Mouse (Mus musculus) heart, embryonic 11.5 days (tissue): ENCODE measurements around the gene Fam129b. TPM values are rescaled to one million over a fixed set of nuclear protein-coding genes. Genes with fewer than 3 reads are reported as not detected.

ENCODE experiments used
- ATAC-seq: fragments of 200-750 bp; cut with Nextera tagmentation; replicated peaks from 2 replicates; pipeline ENCODE4 v1.8.0; 2017; ENCODE audit warnings: moderate library complexity; ENCODE audit not compliant: insufficient number of reproducible peaks, low FRiP score, low TSS enrichment
- H3K27ac ChIP-seq: fragments of 300-500 bp; sonication (generic); 2 replicates; pipeline ENCODE4 v1.5.1; 2014; ENCODE audit warnings: mild to moderate bottlenecking, low read depth, low read length
- H3K27me3 ChIP-seq: fragments of 300-500 bp; sonication (generic); 2 replicates; pipeline ENCODE4 v1.6.1; 2014; ENCODE audit warnings: mild to moderate bottlenecking, low read length, mixed read lengths; ENCODE audit not compliant: control insufficient read depth, insufficient read depth
- H3K36me3 ChIP-seq: fragments of 300-500 bp; sonication (generic); 2 replicates; pipeline ENCODE4 v1.6.1; 2014; ENCODE audit warnings: mild to moderate bottlenecking, low read length, moderate library complexity, mixed read lengths; ENCODE audit not compliant: control insufficient read depth, insufficient read depth
- H3K4me1 ChIP-seq: fragments of 300-500 bp; sonication (generic); 2 replicates; pipeline ENCODE4 v1.6.1; 2014; ENCODE audit warnings: low read length; ENCODE audit not compliant: control insufficient read depth, insufficient read depth
- H3K4me2 ChIP-seq: fragments of 300-500 bp; sonication (generic); 2 replicates; pipeline ENCODE4 v1.6.1; 2014; ENCODE audit warnings: mild to moderate bottlenecking, moderate library complexity
- H3K4me3 ChIP-seq: fragments of 300-500 bp; sonication (generic); 2 replicates; pipeline ENCODE4 v1.5.1; 2014; ENCODE audit warnings: low read depth, low read length
- H3K9ac ChIP-seq: fragments of 300-500 bp; sonication (generic); 2 replicates; pipeline ENCODE4 v1.6.1; 2014; ENCODE audit warnings: mild to moderate bottlenecking, low read depth, low read length, moderate library complexity
- H3K9me3 ChIP-seq: fragments of 300-500 bp; sonication (generic); replicated peaks from 2 replicates; pipeline ENCODE4 v1.6.1; 2016; ENCODE audit warnings: low read length; ENCODE audit not compliant: control insufficient read depth
- WGBS: fragments of 180-500 bp; shearing (Covaris S2); extraction: QIAGEN DNeasy Blood & Tissue Kit; methylation state at CpG from one replicate; pipeline ENCODE4 v1.1.7; 2014; ENCODE audit not compliant: insufficient replicate concordance; 5-methylcytosine and 5-hydroxymethylcytosine counted together
- polyA plus RNA-seq: library from polyadenylated mRNA; unstranded; fragments of >200 nt; fragmentation: Nextera tagmentation; extraction: Ambion mirVana; gene quantifications from 2 replicates; pipeline ENCODE4 v1.2.1, GENCODE M21; 2014

Gene Fam129b
- polyA plus RNA-seq, result 21.5 and 24.2 TPM in 2 replicates

DNA sequence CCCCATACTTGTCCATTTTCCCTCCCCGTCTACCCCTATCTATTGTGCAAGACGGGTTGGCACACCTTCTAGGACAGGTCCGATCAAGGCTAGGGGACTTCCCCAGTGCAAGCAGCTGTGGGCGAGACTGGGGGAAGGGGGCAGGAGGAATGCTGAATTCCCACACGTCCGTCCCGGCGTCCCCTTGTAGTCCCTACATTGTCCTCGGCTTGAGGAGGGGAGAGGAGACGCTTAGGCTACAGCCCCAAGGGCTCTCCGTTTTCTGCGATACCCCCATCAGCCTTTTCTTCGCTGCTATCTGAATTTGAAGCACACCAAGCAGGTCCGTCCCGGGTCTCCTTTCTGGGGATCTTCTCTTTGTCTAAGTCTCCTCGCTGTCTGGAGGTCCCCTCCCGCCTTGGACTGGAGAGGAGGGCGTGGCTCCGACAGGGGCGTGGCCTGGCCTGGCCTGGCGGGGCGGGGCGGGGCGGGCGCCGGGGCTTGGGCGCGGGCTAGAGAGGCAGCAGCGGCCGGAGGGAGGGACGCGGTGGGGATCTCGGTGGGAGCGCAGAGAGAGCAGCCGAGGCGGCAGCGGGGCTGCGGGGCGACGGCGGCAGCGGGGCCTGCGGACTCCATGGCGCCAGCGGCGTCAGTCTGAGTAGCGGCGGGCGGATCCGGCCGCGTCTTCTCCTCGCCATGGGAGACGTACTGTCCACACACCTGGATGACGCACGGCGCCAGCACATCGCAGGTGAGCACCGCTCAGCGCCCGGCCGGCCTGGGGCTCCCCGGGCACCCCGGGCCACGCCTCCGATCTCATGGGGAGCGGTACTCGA lies at the start of gene Fam129b:
Gene Fam129b, plus strand, starts transcription at position 440 of the 815 bp plus-strand sequence.
- no peaks in the 10 kb centered on the region for H3K36me3 ChIP-seq
- peaks cover 56% of the 10 kb centered on the region for H3K4me1 ChIP-seq
- H3K9ac ChIP-seq, result peak within 1 kb of the TSS; percentile 90
- under 1% methylated on average over 65 of the region's 68 CpGs for WGBS
- ATAC-seq, result peak; percentile 85
- H3K27ac ChIP-seq, result peak within 1 kb of the TSS; percentile 94
- peak within 1 kb of the TSS; percentile 92 for H3K4me2 ChIP-seq
- no peaks in the 10 kb centered on the region for H3K9me3 ChIP-seq
- no peaks in the 10 kb centered on the region for H3K27me3 ChIP-seq
- H3K4me3 ChIP-seq, result peak within 1 kb of the TSS; percentile 76

DNA sequence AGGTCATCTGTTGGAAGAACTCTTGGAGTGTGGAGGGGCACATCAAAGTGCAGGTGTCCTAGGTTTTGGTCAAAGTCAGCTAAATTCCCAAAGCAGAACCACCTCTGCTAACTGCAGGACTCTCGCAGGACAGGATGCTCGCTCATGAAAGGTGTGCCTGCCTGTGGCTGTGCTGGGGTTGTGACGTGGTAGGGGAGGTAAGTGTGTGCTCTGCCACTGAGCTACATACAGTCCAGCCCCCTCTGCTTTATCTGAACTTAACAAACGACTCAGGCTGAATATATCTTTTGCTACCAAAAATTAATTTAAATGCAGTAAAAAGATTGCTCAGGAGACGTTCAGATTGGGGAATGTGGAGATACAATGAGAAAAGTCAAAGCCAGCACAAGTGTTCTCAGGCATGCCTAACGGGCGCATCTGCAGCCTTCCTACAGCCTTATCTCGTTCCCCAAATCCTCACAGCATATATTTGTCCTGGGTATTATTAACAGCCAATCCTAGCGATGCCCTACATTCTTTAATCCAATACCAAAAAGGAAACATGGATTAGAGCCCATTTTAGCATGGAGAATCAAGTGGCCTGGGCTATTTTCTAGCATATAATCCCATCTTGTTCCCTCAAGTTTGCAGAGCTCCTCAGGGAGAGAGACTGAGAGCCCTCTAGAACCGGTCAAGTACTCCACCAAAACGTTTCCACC lies 46.8 kb upstream of the Fam129b start:
- H3K9me3 ChIP-seq, result no peaks in the 10 kb centered on the region
- no peaks in the 10 kb centered on the region for H3K27me3 ChIP-seq
- no peak overlapping the region for H3K9ac ChIP-seq
- no peak overlapping the region for H3K4me3 ChIP-seq
- 56% methylated on average over 11 of the region's 11 CpGs for WGBS
- no peak overlapping the region for H3K4me2 ChIP-seq
- H3K36me3 ChIP-seq, result no peaks in the 10 kb centered on the region
- no peaks in the 10 kb centered on the region for H3K4me1 ChIP-seq
- no peak overlapping the region for H3K27ac ChIP-seq
- no peak for ATAC-seq

DNA sequence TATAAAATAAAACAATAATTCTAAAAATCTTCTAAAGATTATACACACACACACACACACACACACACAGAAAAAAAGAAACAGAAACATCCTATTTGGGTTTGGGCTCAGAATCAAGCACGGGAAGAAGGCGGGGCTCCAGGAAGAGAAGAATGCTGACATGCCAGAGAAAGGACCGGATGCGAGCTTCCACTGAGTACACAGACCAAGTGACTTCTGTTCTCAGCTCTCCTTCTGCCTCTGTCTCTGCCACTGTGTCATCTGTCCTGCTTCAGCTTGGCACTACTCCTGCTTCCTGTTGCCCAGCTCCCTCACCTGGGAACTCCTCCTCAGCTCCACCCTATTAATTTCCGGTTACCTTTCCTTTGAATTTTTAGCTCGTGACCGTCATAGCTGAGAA lies 41.4 kb upstream of the Fam129b start:
- Histone ChIP-seq H3K9ac (no peak overlapping the region), H3K27ac (peak overlapping the region; percentile 64), H3K36me3 (no peaks in the 10 kb centered on the region), H3K4me3 (no peak overlapping the region), H3K9me3 (no peaks in the 10 kb centered on the region), H3K4me1 (peaks cover 21% of the 10 kb centered on the region), H3K27me3 (no peaks in the 10 kb centered on the region), H3K4me2 (no peak overlapping the region)
- ATAC-seq, result no peak
- WGBS, result 51% methylated on average over 7 of the region's 7 CpGs

DNA sequence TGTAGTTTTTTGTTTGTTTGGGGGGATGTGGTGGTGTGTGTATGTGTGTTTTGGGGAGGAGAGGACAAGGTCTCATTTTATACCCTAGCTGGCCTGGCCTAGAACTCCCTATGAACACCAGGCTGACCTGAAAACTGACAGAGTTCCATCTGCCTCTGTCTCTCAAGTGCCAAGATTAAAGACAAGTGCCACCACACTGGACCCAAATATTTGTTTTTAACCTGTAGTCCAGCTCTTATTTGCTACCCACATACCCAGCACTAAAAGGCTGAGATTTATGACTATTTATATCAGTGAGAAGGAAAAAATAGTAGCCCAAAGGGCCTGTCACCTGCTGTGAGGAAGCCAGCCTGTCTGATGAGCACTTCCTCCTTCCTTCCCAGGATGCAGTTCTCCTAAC lies 40.3 kb upstream of the Fam129b start:
- ATAC-seq, result no peak
- no peak overlapping the region for H3K9ac ChIP-seq
- H3K36me3 ChIP-seq, result no peaks in the 10 kb centered on the region
- peaks cover 27% of the 10 kb centered on the region for H3K4me1 ChIP-seq
- H3K4me2 ChIP-seq, result no peak overlapping the region
- no peaks in the 10 kb centered on the region for H3K27me3 ChIP-seq
- H3K4me3 ChIP-seq, result no peak overlapping the region
- H3K9me3 ChIP-seq, result no peaks in the 10 kb centered on the region
- H3K27ac ChIP-seq, result no peak overlapping the region

DNA sequence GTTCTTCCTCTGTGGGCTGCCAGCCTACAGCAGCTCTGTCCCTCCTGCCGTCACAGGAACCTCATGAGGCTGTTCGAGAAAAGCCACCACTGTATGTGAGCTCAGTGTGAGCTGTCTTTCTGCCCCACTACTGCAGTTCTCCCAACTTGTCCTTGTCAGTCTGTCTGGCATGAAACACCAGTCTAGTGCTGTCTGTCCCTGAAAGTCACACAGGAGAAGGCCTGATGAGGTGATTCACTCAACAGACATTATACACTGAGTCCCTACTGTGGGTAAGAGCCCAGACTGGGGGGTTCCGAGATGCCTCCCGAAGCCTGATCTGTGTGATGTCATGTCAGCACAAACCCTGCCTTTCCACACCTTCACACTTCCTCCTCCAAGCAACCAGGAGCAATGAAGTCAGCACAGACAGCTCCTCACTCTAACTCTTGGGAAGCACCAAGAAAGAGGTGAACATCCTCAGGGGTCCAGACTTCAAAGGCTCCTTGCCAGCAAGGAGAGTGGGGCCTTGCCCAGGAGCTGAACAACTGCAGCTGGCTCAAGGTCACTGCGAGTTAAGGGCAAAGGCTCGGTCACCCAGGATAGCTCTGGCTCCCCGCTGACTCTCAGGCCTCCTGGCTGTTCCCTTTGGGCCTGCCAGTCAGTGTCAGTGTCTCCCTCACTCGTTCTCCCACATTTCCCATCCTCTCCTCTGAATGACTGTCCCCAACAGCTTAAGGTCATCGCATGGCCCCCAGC lies 37.6 kb upstream of the Fam129b start:
- H3K27ac ChIP-seq, result peak overlapping the region; percentile 51
- peaks cover 27% of the 10 kb centered on the region for H3K4me1 ChIP-seq

DNA sequence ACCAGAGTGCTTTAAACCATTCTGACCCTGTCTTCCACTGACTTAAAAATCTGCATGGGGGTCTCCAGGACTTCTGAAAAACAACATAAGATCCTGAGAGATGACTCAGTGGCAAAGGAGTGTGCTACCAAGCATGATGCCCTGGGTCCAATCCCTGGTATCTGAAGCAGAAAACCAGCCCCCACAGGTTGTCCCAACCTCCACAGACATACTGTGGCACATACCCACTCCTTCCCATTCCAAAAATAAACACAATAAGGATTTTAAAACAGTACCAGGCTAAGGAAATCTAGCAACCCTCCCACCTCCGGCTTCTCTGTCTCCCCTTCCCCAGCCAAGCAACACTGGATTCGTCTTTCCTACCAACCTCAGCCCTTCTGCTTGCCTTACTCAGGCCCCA lies 36.7 kb upstream of the Fam129b start:
- WGBS, result 44% methylated on average over 2 of the region's 2 CpGs
- H3K4me2 ChIP-seq, result no peak overlapping the region
- H3K27me3 ChIP-seq, result no peaks in the 10 kb centered on the region
- no peaks in the 10 kb centered on the region for H3K36me3 ChIP-seq
- no peak for ATAC-seq
- peak overlapping the region; percentile 30; the same call in 1 of the 2 replicates for H3K9ac ChIP-seq
- peak overlapping the region; percentile 32; the same call in 1 of the 2 replicates for H3K27ac ChIP-seq
- no peaks in the 10 kb centered on the region for H3K9me3 ChIP-seq
- H3K4me1 ChIP-seq, result peaks cover 27% of the 10 kb centered on the region
- no peak overlapping the region for H3K4me3 ChIP-seq

More for the DNA sequence above, 37.6 kb upstream of the Fam129b start:
- Histone ChIP-seq H3K9me3 (no peaks in the 10 kb centered on the region), H3K4me3 (no peak overlapping the region), H3K36me3 (no peaks in the 10 kb centered on the region), H3K9ac (peak overlapping the region; percentile 43), H3K27me3 (no peaks in the 10 kb centered on the region), H3K4me2 (no peak overlapping the region)
- 34% methylated on average over 9 of the region's 9 CpGs for WGBS
- no peak for ATAC-seq

DNA sequence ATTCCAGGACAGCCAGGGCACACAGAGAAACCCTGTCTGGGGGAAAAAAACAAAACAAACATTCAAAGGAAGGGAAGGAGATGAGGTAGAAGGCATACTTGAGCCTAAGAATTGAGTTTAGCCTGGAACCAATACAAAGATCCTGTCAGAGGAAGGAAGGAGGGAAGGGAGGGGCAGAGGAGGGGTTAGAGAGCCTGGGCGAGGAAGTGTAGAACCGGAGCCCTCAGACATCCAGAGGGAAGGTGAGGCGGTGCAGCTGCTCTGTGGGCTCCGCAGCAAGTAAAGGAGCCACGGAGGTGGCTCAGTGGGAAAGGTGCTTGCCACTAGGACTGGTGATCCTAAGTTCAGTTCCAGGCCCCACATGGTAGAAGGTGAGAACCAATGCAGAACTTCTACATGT lies 34.8 kb upstream of the Fam129b start:
- no peak overlapping the region for H3K4me2 ChIP-seq
- no peak for ATAC-seq
- no peaks in the 10 kb centered on the region for H3K9me3 ChIP-seq
- H3K4me1 ChIP-seq, result peaks cover 29% of the 10 kb centered on the region
- no peaks in the 10 kb centered on the region for H3K36me3 ChIP-seq
- no peaks in the 10 kb centered on the region for H3K27me3 ChIP-seq
- no peak overlapping the region for H3K27ac ChIP-seq
- WGBS, result 36% methylated on average over 5 of the region's 5 CpGs
- H3K9ac ChIP-seq, result no peak overlapping the region
- no peak overlapping the region for H3K4me3 ChIP-seq

DNA sequence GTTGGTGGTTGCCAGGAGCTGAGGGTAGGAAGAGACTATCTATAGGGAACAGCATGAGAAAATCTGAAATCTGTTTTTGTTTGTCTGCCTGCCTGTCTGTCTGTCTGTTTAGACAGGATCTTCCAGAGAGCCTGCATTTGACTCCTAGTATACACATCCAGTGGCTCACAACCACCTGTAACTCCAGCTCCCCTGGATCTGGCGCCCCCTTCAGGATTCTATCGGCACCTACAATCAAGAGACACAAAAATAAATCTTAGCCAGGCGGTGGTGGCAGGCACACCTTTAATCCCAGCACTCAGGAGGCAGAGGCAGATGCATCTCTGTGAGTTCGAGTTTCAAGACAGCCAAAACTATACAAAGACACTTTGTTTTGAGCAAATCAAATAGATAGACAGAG lies 33.4 kb upstream of the Fam129b start:
- Histone ChIP-seq H3K27me3 (no peaks in the 10 kb centered on the region), H3K4me1 (peaks cover 26% of the 10 kb centered on the region), H3K4me2 (no peak overlapping the region), H3K36me3 (no peaks in the 10 kb centered on the region), H3K27ac (no peak overlapping the region), H3K4me3 (no peak overlapping the region), H3K9me3 (no peaks in the 10 kb centered on the region), H3K9ac (no peak overlapping the region)
- no peak for ATAC-seq
- WGBS, result 46% methylated on average over 4 of the region's 4 CpGs
